Mouse (Mus musculus): ENCODE measurements at regions not wholly inside any gene's neighbourhood (a gene's known extent, or its start where the extent isn't known, plus 50 kb on each side); places are given as distances from the start of the nearest gene placed in this dataset.
A peak's percentile ranks its signal among the peaks of the same experiment; 100 is the strongest.

DNA sequence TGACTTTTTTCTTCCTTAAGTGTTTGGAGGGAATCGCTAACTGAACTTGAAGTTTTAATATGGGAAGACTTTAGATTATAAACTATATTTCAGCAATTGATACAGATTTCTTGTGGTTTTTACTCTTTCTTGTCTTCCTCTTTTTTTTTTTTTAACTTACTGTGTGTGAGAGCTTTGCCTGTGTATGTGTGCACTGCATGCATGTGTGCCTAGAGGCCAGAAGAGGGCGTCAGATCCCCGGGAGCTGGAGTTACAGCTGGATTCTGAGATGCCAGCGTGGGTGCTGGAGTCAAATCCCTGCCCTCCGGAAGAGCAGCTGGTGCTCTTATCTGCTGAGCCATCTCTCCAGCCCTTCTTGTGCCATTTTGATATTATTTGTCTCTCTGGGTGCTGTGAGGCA lies 129.6 kb downstream of the Trim33 start:
- ATAC-seq = no peak
- WGBS = 80% methylated on average over 5 of the region's 5 CpGs
- no peaks in the 10 kb centered on the region for H3K4me1 ChIP-seq (ENCODE audit: insufficient read depth)
- peak; percentile 15; the same call in 1 of the 2 replicates for TF ChIP-seq CTCF (IDR thresholded peaks at IDR 0.05; ENCODE audit: low read depth)
- H3K9me3 ChIP-seq (ENCODE audit: low read length) = no peaks in the 10 kb centered on the region
- no peak for DNase-seq
- no peak overlapping the region for H3K27ac ChIP-seq (ENCODE audit: low read depth, low read length)
- H3K4me3 ChIP-seq (ENCODE audit: low read depth, low read length) = no peak overlapping the region
- no peak overlapping the region for H3K9ac ChIP-seq
- no peak overlapping the region for H3K4me2 ChIP-seq (ENCODE audit: low read depth)
- H3K36me3 ChIP-seq (ENCODE audit: insufficient read depth) = no peaks in the 10 kb centered on the region
- no peaks in the 10 kb centered on the region for H3K27me3 ChIP-seq (ENCODE audit: insufficient read depth, low read length)

DNA sequence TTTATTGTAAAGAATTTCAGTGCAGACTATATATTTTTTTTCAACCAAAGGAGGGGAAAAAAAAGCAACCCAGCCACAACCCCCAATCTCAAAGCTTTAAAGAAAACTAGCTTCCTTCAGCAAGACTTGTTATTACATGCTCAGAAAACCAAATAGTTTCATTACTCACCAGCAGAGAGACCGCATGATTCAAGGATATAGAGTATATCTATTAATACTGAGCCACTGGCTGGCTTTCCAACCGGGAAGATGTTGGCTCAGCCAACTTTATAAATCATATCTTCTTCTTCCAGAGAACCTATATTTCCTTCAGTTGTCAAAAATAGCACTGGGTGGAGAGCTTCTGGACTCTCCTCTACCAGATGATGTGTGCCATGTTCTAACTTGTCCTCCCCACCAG lies 133.2 kb downstream of the Trim33 start:
- Histone ChIP-seq H3K9ac (no peak overlapping the region), H3K36me3 (ENCODE audit: insufficient read depth) (no peaks in the 10 kb centered on the region), H3K27ac (ENCODE audit: low read depth, low read length) (no peak overlapping the region), H3K4me1 (ENCODE audit: insufficient read depth) (no peaks in the 10 kb centered on the region), H3K4me3 (ENCODE audit: low read depth, low read length) (no peak overlapping the region), H3K9me3 (ENCODE audit: low read length) (no peaks in the 10 kb centered on the region), H3K4me2 (ENCODE audit: low read depth) (no peak overlapping the region), H3K27me3 (ENCODE audit: insufficient read depth, low read length) (no peaks in the 10 kb centered on the region)
- TF ChIP-seq CTCF (IDR thresholded peaks at IDR 0.05; ENCODE audit: low read depth) = no peak
- ATAC-seq (no peak), DNase-seq (no peak)
- 76% methylated on average over 2 of the region's 2 CpGs for WGBS

DNA sequence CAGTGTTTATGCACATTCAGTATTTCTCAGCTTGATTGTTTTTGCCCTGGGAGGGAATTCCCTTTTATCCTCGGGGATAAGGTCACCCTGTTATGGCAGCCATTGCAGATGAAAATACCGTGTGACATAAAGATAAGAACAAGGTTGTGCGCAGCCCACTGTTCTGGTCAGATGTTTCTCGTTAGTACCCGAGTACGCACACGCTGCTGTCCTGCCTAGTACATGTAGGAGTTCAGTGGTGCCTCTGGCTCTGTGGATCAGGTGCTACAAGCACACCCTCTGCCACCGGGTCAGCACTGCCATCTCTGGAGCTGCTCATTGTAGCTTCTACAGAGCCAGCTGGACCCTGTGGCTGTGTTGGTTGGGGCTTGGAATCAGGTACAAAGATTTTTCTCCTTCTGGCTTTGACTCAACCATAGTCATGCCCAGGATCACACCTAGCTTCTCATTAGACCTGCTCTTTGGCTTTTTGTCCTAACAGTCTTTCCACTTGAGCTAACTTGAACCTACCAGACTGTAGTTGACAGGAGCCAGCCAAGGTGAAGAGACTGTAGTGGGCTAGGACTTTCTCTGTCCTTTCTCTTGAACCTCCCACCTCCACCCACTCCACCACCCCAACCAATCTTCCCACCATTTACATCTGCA lies 136.1 kb downstream of the Trim33 start:
- Histone ChIP-seq H3K36me3 (ENCODE audit: insufficient read depth) (no peaks in the 10 kb centered on the region), H3K27ac (ENCODE audit: low read depth, low read length) (no peak overlapping the region), H3K4me2 (ENCODE audit: low read depth) (no peak overlapping the region), H3K9me3 (ENCODE audit: low read length) (no peaks in the 10 kb centered on the region), H3K4me3 (ENCODE audit: low read depth, low read length) (no peak overlapping the region), H3K9ac (no peak overlapping the region), H3K4me1 (ENCODE audit: insufficient read depth) (no peaks in the 10 kb centered on the region), H3K27me3 (ENCODE audit: insufficient read depth, low read length) (no peaks in the 10 kb centered on the region)
- no peak for DNase-seq
- WGBS = 84% methylated on average over 8 of the region's 8 CpGs
- no peak for ATAC-seq
- TF ChIP-seq CTCF (IDR thresholded peaks at IDR 0.05; ENCODE audit: low read depth) = no peak

DNA sequence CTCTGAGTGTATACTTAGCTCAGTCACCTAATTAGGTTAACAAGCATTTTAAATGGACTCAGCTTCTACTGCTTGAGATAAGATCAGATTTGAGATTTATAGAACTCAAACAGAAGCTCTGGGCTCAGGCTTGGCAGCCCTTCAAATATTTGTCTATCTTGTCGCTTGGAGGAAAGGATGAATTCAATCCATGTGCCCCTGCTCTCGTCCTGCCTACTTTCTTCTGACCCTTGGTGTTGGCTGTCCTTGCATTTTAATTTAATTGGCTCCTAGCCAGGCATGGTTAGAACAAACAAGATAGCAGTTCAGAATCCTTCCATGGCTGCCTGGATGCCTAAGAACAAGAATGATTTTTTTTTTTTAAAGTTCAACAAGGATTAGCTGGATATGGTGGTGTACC lies 137.2 kb downstream of the Trim33 start:
- no peaks in the 10 kb centered on the region for H3K4me1 ChIP-seq (ENCODE audit: insufficient read depth)
- no peaks in the 10 kb centered on the region for H3K36me3 ChIP-seq (ENCODE audit: insufficient read depth)
- no peak overlapping the region for H3K4me3 ChIP-seq (ENCODE audit: low read depth, low read length)
- H3K27me3 ChIP-seq (ENCODE audit: insufficient read depth, low read length) = no peaks in the 10 kb centered on the region
- no peaks in the 10 kb centered on the region for H3K9me3 ChIP-seq (ENCODE audit: low read length)
- WGBS = 13% methylated on average over 2 of the region's 2 CpGs
- no peak overlapping the region for H3K4me2 ChIP-seq (ENCODE audit: low read depth)
- DNase-seq = no peak
- no peak overlapping the region for H3K27ac ChIP-seq (ENCODE audit: low read depth, low read length)
- ATAC-seq = no peak
- H3K9ac ChIP-seq = no peak overlapping the region
- TF ChIP-seq CTCF (IDR thresholded peaks at IDR 0.05; ENCODE audit: low read depth) = no peak

- Histone ChIP-seq H3K9ac (no peak overlapping the region), H3K36me3 (ENCODE audit: insufficient read depth) (no peaks in the 10 kb centered on the region), H3K27me3 (ENCODE audit: insufficient read depth, low read length) (no peaks in the 10 kb centered on the region), H3K4me1 (ENCODE audit: insufficient read depth) (no peaks in the 10 kb centered on the region), H3K4me3 (ENCODE audit: low read depth, low read length) (no peak overlapping the region), H3K4me2 (ENCODE audit: low read depth) (no peak overlapping the region), H3K27ac (ENCODE audit: low read depth, low read length) (no peak overlapping the region), H3K9me3 (ENCODE audit: low read length) (no peaks in the 10 kb centered on the region)
- TF ChIP-seq CTCF (IDR thresholded peaks at IDR 0.05; ENCODE audit: low read depth) = no peak
- ATAC-seq (no peak), DNase-seq (no peak)
- 95% methylated on average over 4 of the region's 4 CpGs for WGBS
Measured at GRCm38 (mm10) chr3:103417781-103418180, 138.7 kb downstream of the Trim33 start.

GRCm38 (mm10) chr3:103419761-103420620 lies 140.9 kb downstream of the Trim33 start:
- peak; percentile 54 for ATAC-seq
- no peak overlapping the region for H3K27ac ChIP-seq (ENCODE audit: low read depth, low read length)
- H3K9me3 ChIP-seq (ENCODE audit: low read length) = no peaks in the 10 kb centered on the region
- TF ChIP-seq CTCF (IDR thresholded peaks at IDR 0.05; ENCODE audit: low read depth) = peak; percentile 59
- H3K4me1 ChIP-seq (ENCODE audit: insufficient read depth) = no peaks in the 10 kb centered on the region
- no peaks in the 10 kb centered on the region for H3K27me3 ChIP-seq (ENCODE audit: insufficient read depth, low read length)
- H3K36me3 ChIP-seq (ENCODE audit: insufficient read depth) = no peaks in the 10 kb centered on the region
- 16% methylated on average over 4 of the region's 4 CpGs for WGBS
- H3K9ac ChIP-seq = no peak overlapping the region
- H3K4me2 ChIP-seq (ENCODE audit: low read depth) = no peak overlapping the region
- no peak overlapping the region for H3K4me3 ChIP-seq (ENCODE audit: low read depth, low read length)
- no peak for DNase-seq

DNA sequence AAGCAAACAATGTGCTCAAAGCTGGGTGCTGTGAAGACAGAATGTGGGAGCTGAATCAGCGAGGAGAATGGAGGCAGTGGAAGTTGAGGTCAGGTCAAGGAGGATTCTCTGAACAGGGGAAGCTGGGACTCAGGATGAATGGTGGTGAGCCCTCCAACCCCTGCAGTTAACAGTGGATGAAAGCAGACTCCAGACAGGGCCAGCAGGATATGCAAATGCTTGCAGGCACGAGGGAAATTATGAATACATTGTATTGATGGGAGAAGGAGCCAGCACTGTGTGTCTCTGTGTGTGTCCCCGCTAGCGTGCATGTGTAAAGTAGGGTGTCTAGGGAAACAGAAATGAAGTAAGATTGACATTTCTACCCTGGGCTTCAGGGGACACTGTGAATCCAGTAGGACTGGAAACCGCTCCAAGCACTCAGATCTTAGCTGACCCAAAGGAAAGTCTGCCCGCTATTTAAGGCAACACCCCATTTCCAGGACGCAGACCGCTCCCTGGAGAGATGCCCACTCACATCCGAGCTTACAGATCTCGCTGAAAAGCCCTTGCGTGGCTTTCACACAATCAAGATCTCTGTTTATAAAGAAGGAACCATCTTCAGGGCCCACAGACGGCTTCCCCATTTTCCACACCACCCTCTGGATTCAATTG lies 141.7 kb downstream of the Trim33 start:
- ATAC-seq = peak; percentile 64
- Histone ChIP-seq H3K36me3 (ENCODE audit: insufficient read depth) (no peaks in the 10 kb centered on the region), H3K27me3 (ENCODE audit: insufficient read depth, low read length) (no peaks in the 10 kb centered on the region), H3K9ac (no peak overlapping the region), H3K9me3 (ENCODE audit: low read length) (no peaks in the 10 kb centered on the region), H3K4me1 (ENCODE audit: insufficient read depth) (no peaks in the 10 kb centered on the region), H3K27ac (ENCODE audit: low read depth, low read length) (no peak overlapping the region), H3K4me3 (ENCODE audit: low read depth, low read length) (no peak overlapping the region), H3K4me2 (ENCODE audit: low read depth) (no peak overlapping the region)
- 39% methylated on average over 12 of the region's 12 CpGs for WGBS
- no peak for DNase-seq
- no peak for TF ChIP-seq CTCF (IDR thresholded peaks at IDR 0.05; ENCODE audit: low read depth)
